Comparison of ENCODE assay signal across 8 mouse cellular contexts in genomic region chr1:36070740-36071139, GRCm38 (mm10). TPM values are rescaled to one million over a fixed set of nuclear protein-coding genes. Genes with fewer than 3 reads are reported as not detected.
DNase-seq lines count a peak whose midpoint lies in the region; ATAC-seq lines count a peak whose summit lies in the region.

No protein-coding gene starts in this region.

- no peaks in the 10 kb centered on the region for H3K9me3 ChIP-seq in erythroblast, embryonic 14.5 days (ENCODE audit: control insufficient read depth, low read length)

- peak overlapping the region; percentile 70 for H3K4me3 ChIP-seq in erythroblast, embryonic 14.5 days (replicated peaks)

- H3K36me3 ChIP-seq in erythroblast, embryonic 14.5 days (ENCODE audit: control insufficient read depth), result peaks cover 67% of the 10 kb centered on the region

- ATAC-seq in erythroblast, adult 5-6 weeks (replicated peaks; ENCODE audit: low FRiP score, poor library complexity, severe bottlenecking), result no peak

- DNase-seq in thymus, postnatal 0 days (ENCODE audit: low spot score), result peak; percentile 48
- no peak for DNase-seq in thymus, postnatal 10 days (ENCODE audit: low spot score in 2 of 2)
- peak; percentile 35 for DNase-seq in liver
- DNase-seq in thymus, postnatal 4 days, result peak; percentile 62
- DNase-seq in gastrocnemius, adult 8-10 months (ENCODE audit: low spot score in 2 of 2), result no peak
- DNase-seq in left cerebral cortex, postnatal 4 days, result no peak

- intact Hi-C loops in left cerebral cortex, postnatal 4 days (cut with DNase I), result no loop called here

- H3K27me3 ChIP-seq in erythroblast, embryonic 14.5 days (ENCODE audit: control insufficient read depth), result no peaks in the 10 kb centered on the region

- H3K4me1 ChIP-seq in erythroblast, embryonic 14.5 days (ENCODE audit: control insufficient read depth), result peaks cover 82% of the 10 kb centered on the region

RNA-seq across cellular contexts. Expression of gene Hs6st1, which starts 2.5 kb away (rescaled TPM):
- polyA plus RNA-seq in erythroblast, embryonic 14.5 days (2012), result 19.5 and 20.5 TPM in 2 replicates
- total RNA-seq in erythroblast, adult 5-6 weeks (2015; ENCODE audit: low replicate concordance), result 82.8 and 141 TPM in 2 replicates
- total RNA-seq in erythroblast, adult 5-6 weeks (2017; ENCODE audit: low replicate concordance), result 123 and 134 TPM in 2 replicates
- polyA plus RNA-seq in thymus, postnatal 0 days (2015; fragmentation: Nextera tagmentation; extraction: Ambion mirVana), result 11.5 and 14.5 TPM in 2 replicates
- total RNA-seq in gastrocnemius, adult 8-10 months (2022), result 10 to 100 TPM; 19.3 to 23.2 (median 20.8) TPM
- 10 to 100 TPM; 88.1 to 90.1 TPM for total RNA-seq in left cerebral cortex, postnatal 4 days (2021)

Comparison
In these comparisons a context has a peak if more than half of its experiments do, and no peak if none do; other contexts are left out.
1. DNase-seq: peak in thymus, postnatal 0 days (single experiment), liver (single experiment) and thymus, postnatal 4 days (single experiment); none in thymus, postnatal 10 days (0 of 2), gastrocnemius, adult 8-10 months (0 of 2) and left cerebral cortex, postnatal 4 days (single experiment).